Mouse (Mus musculus): Measurements from ENCODE around the gene Iqcb1. TPM values are rescaled to one million over a fixed set of nuclear protein-coding genes. Genes with fewer than 3 reads are reported as not detected.

The Iqcb1 gene
- polyA plus RNA-seq (2017; shearing (Covaris generic)) = 20.9 TPM

GRCm38 (mm10) chr16:36828054-36828786, at the start of gene Iqcb1:
Iqcb1 (plus strand) TSS chr16:36828385.

GRCm38 (mm10) chr16:36784594-36785313, 43.4 kb upstream of the Iqcb1 start, which contains the start of gene Slc15a2:
Slc15a2 (minus strand) TSS chr16:36784962.

GRCm38 (mm10) chr16:36874583-36875275, 46.5 kb downstream of the Iqcb1 start, which contains the start of the genes Eaf2 and Golgb1:
Eaf2 (minus strand) TSS chr16:36875003.
Golgb1 (plus strand) TSS chr16:36875140.

Other genes with a start within 250 kb of the Iqcb1 start
- 45.0 TPM for gene Cd86, start 162.3 kb upstream of the Iqcb1 start, polyA plus RNA-seq (2017; shearing (Covaris generic))
- 10.5 TPM for gene Ildr1, start 134.4 kb upstream of the Iqcb1 start, polyA plus RNA-seq (2017; shearing (Covaris generic))
- gene Slc15a2, start 43.4 kb upstream of the Iqcb1 start, polyA plus RNA-seq (2017; shearing (Covaris generic)) = 21.2 TPM
- 0.56 TPM for gene Eaf2, start 46.6 kb downstream of the Iqcb1 start, polyA plus RNA-seq (2017; shearing (Covaris generic))
- 54.5 TPM for gene Golgb1, start 46.8 kb downstream of the Iqcb1 start, polyA plus RNA-seq (2017; shearing (Covaris generic))
- 211 TPM for gene Hcls1, start 106.6 kb downstream of the Iqcb1 start, polyA plus RNA-seq (2017; shearing (Covaris generic))
- 0.14 TPM for gene Fbxo40, start 162.1 kb downstream of the Iqcb1 start, polyA plus RNA-seq (2017; shearing (Covaris generic))
- gene Polq, start 183.4 kb downstream of the Iqcb1 start, polyA plus RNA-seq (2017; shearing (Covaris generic)) = 2.5 TPM

All from CD4-positive, CD25-positive, alpha-beta regulatory T cell, adult 9 weeks (primary cell).